Mouse (Mus musculus) cortical plate, adult 2 months (tissue): ENCODE results near the gene Foxn3.

Experiments used
- CTCF ChIP-seq: fragments of 200-500 bp; IDR thresholded peaks from 2 replicates; pipeline ENCODE4 v1.5.1; 2011; ENCODE audit warnings: mild to moderate bottlenecking, control low read depth, low read length; ENCODE audit not compliant: insufficient read depth; ENCODE audit errors: extremely low read depth
- POLR2A ChIP-seq: fragments of 200-500 bp; IDR thresholded peaks from 2 replicates; pipeline ENCODE4 v1.6.1; 2011; ENCODE audit warnings: mild to moderate bottlenecking, low read length, control low read depth; ENCODE audit not compliant: insufficient read depth; ENCODE audit errors: extremely low read depth

GRCm38 (mm10) chr12:99217145-99217698 is 346.2 kb downstream of the Foxn3 start:
- TF ChIP-seq CTCF: no peak
- no peak for TF ChIP-seq POLR2A
